Mouse (Mus musculus) embryonic facial prominence, embryonic 11.5 days (tissue): Measurements from ENCODE around the gene Gm49776. TPM values are rescaled to one million over a fixed set of nuclear protein-coding genes. Genes with fewer than 3 reads are reported as not detected.

Experiments
- ATAC-seq: fragments of 200-750 bp; cut with Nextera tagmentation; replicated peaks from 2 replicates; pipeline ENCODE4 v1.8.0; 2017; ENCODE audit warnings: low read depth; ENCODE audit not compliant: insufficient number of reproducible peaks, low FRiP score, low TSS enrichment
- DNase-seq: peaks from one replicate; pipeline ENCODE4 v3.0.0-alpha.2; 2015; ENCODE audit warnings: low spot score
- H3K27ac ChIP-seq: fragments of 300-500 bp; sonication (generic); replicated peaks from 2 replicates; pipeline ENCODE4 v1.5.1; 2014; ENCODE audit warnings: mild to moderate bottlenecking, low read depth, low read length, control low read depth
- H3K27me3 ChIP-seq: fragments of 300-500 bp; sonication (generic); 2 replicates; pipeline ENCODE4 v1.6.1; 2014; ENCODE audit warnings: mild to moderate bottlenecking, low read length, moderate library complexity, mixed read lengths; ENCODE audit not compliant: control insufficient read depth, insufficient read depth
- H3K36me3 ChIP-seq: fragments of 300-500 bp; sonication (generic); replicated peaks from 2 replicates; pipeline ENCODE4 v1.6.1; 2014; ENCODE audit warnings: low read depth, mild to moderate bottlenecking, low read length, moderate library complexity, mixed read lengths; ENCODE audit not compliant: control insufficient read depth, insufficient read depth
- H3K4me1 ChIP-seq: fragments of 300-500 bp; sonication (generic); 2 replicates; pipeline ENCODE4 v1.6.1; 2014; ENCODE audit warnings: low read length, mixed read lengths; ENCODE audit not compliant: control insufficient read depth, insufficient read depth
- H3K4me2 ChIP-seq: fragments of 300-500 bp; sonication (generic); 2 replicates; pipeline ENCODE4 v1.6.1; 2014; ENCODE audit warnings: low read depth, mild to moderate bottlenecking, control low read depth, low read length, moderate library complexity
- H3K4me3 ChIP-seq: fragments of 300-500 bp; sonication (generic); 2 replicates; pipeline ENCODE4 v1.5.1; 2014; ENCODE audit warnings: low read depth, low read length, control low read depth
- H3K9ac ChIP-seq: fragments of 300-500 bp; sonication (generic); replicated peaks from 2 replicates; pipeline ENCODE4 v1.6.1; 2014; ENCODE audit warnings: mild to moderate bottlenecking, control low read depth, low read length
- H3K9me3 ChIP-seq: fragments of 300-500 bp; sonication (generic); replicated peaks from 2 replicates; pipeline ENCODE4 v1.6.1; 2016; ENCODE audit warnings: mild to moderate bottlenecking, low read length, inconsistent platforms, mixed read lengths; ENCODE audit not compliant: control insufficient read depth
- WGBS: fragments of 180-500 bp; shearing (Covaris S2); extraction: QIAGEN DNeasy Blood & Tissue Kit; methylation state at CpG from one replicate; pipeline ENCODE4 v1.1.7; 2014; 5-methylcytosine and 5-hydroxymethylcytosine counted together
- polyA plus RNA-seq: library from polyadenylated mRNA; unstranded; fragments of >200 nt; fragmentation: Nextera tagmentation; extraction: Ambion mirVana; gene quantifications from 2 replicates; pipeline ENCODE4 v1.2.1, GENCODE M21; 2014

Gm49776 gene
- polyA plus RNA-seq, 1 experiment from 2014 or later = 0.94 TPM

DNA sequence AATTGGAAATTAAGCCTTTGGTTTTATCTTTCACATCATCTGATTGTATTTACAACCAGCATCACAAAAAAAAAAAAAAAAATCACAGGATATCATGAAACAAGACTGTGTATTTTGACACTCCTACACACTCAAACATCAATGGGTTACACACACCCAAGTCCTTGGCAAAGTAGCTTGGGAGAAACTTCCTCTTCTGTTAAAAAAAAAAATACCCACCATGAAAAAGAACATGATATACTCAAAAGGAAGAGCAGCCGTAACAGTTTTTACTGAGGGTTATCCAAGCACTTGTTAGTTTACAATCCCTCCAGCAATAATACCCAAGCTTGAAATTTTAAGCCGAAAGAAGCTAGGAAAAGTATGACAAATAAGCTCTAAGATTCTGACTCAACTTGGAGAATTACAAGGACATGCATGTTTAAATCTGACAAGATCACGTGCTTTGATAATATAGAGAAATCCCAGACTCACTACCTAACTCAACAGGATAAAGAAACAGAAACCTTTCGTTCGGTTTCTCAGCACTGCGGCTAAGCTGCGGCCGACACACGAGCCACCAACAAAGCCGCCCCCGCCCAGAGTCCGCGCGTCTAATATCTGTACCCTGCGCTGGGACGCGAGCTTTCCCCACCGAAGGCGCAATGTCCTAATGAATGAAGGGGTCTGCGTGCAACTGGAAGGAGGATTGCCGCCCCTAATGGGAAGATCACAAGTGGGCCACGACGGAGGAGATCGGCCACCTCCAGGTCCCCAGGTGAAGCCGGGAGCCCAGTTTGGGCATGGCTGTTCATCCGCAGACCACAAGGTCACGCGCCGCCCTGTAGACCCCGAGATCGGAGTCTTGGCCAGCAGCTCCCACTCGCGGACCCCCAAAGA, 10.4 kb downstream of the Gm49776 start:
- Histone ChIP-seq H3K27me3 (no peaks in the 10 kb centered on the region), H3K4me1 (0 out of 2 replicates have a peak, but pooled peaks cover 2% of the 10 kb centered on the region), H3K27ac (peak overlapping the region; percentile 89), H3K9ac (peak overlapping the region; percentile 98), H3K36me3 (peaks cover 21% of the 10 kb centered on the region), H3K4me3 (peak overlapping the region; percentile 96), H3K9me3 (no peaks in the 10 kb centered on the region), H3K4me2 (peak overlapping the region; percentile 63)
- no peak for ATAC-seq
- DNase-seq = peak; percentile 49
- 1% methylated on average over 33 of the region's 33 CpGs for WGBS

DNA sequence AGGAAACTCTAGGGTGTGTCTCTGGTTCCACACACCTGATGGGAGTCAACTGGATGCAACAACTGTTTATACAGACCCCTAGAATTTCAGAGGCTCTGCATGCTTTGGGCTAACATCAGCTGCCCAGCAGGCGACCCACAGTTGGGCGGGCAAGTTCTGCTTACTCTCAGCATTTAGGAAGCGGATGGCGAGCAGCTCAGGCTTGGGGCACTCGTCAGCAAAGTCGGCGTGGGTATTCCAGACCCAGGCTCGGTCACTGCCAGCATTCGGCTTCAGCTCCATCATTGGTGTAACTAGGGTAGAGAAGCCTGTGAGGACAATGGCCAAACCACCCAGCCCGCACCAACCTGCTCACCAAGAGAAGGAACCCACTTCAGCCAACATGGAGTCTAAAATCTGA, 16.5 kb downstream of the Gm49776 start:
- no peak overlapping the region for H3K27ac ChIP-seq
- no peaks in the 10 kb centered on the region for H3K27me3 ChIP-seq
- H3K4me3 ChIP-seq = no peak overlapping the region
- H3K9me3 ChIP-seq = no peaks in the 10 kb centered on the region
- H3K9ac ChIP-seq = no peak overlapping the region
- 94% methylated on average over 10 of the region's 10 CpGs for WGBS
- no peaks in the 10 kb centered on the region for H3K4me1 ChIP-seq
- H3K36me3 ChIP-seq = peaks cover 34% of the 10 kb centered on the region
- ATAC-seq (no peak), DNase-seq (no peak)
- H3K4me2 ChIP-seq = no peak overlapping the region

DNA sequence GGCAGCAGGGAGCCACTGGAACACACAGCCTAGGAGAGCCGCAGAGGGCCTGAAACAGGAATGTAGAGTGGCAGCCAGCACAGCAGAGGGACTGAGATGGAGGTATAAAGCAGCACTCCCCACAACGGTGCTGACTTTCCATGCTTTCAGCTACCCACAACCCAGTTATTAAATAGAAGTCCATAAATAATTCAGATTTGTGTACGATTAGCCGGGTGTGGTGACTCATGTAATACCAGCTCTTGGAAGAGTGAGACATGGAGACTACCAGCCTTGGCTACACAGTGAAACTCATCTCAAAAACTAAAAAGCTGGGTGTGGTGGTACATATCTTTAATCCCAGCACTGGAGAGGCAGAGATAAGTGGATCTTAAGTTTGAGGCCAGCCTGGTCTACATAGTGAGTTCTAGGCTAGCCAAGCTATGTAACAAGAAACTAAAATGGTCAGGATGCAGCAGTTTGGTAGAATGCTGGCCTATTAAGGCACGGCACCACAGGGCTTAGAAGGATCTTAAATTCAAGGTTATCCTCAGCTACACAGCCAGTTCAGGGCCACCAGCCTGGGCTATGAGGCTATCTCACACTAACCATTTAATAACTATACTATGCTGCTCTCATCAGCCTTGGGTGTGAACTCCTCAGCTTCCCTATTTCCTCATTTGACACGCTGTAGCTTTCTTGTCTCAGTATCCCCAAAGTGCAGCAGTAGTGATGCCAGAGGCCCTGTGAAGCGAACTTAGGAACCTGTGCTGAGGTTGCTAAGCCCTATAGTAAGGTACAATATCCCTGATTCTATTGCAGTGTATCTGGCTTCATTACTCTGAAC, 21.2 kb downstream of the Gm49776 start:
- peaks cover 12% of the 10 kb centered on the region; the same call in 1 of the 2 replicates for H3K36me3 ChIP-seq
- H3K4me3 ChIP-seq = 0 out of 2 replicates have a peak overlapping the region, but pooled peaks have one; percentile 5
- H3K9ac ChIP-seq = no peak overlapping the region
- no peak overlapping the region for H3K27ac ChIP-seq
- no peaks in the 10 kb centered on the region for H3K4me1 ChIP-seq
- 73% methylated on average over 7 of the region's 7 CpGs for WGBS
- H3K4me2 ChIP-seq = no peak overlapping the region
- H3K9me3 ChIP-seq = no peaks in the 10 kb centered on the region
- DNase-seq = no peak
- ATAC-seq = no peak
- no peaks in the 10 kb centered on the region for H3K27me3 ChIP-seq

DNA sequence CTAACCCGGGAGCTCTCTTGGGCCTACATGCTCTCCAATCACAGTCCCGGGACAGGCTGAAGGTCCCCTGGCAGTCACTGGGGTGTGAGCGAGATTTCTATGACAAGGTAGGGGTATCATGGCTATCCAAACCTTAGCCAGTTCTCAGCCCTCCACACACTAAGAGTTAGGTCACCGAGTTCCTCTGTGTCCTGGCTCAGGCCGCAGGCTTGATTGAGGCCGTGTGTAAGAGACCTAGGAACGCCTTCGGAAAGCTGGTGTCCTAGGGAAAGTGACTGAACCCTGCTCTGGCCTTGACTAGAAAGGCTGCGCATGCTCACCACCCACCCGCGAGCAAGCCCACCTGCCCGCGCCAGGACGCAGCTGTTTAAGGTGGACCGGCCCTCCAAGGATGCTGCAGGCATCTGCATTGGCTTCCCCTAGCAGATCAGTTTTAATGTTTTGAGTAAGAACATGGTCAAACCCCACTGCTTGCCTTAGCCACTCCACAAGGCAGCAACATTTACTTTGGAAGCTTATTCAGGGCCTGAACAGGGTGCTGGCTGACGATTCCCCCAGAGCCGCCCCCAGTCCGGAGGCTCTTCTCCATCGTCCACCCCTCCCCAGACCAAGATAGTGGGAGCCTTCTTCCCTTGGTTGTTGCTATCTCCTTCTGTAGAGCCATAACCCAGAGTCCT, 22.6 kb downstream of the Gm49776 start:
- Histone ChIP-seq H3K9me3 (no peaks in the 10 kb centered on the region), H3K36me3 (peaks cover 9% of the 10 kb centered on the region; the same call in 1 of the 2 replicates), H3K27me3 (no peaks in the 10 kb centered on the region), H3K4me2 (peak overlapping the region; percentile 82), H3K27ac (peak overlapping the region; percentile 71), H3K9ac (peak overlapping the region; percentile 85), H3K4me1 (no peaks in the 10 kb centered on the region), H3K4me3 (peak overlapping the region; percentile 94)
- peak; percentile 77 for DNase-seq
- WGBS = 4% methylated on average over 19 of the region's 19 CpGs
- ATAC-seq = peak; percentile 58

- Histone ChIP-seq H3K4me1 (no peaks in the 10 kb centered on the region), H3K9ac (peak within 1 kb of the TSS; percentile 85), H3K4me3 (peak within 1 kb of the TSS; percentile 94), H3K27ac (peak within 1 kb of the TSS; percentile 71), H3K27me3 (no peaks in the 10 kb centered on the region), H3K4me2 (peak within 1 kb of the TSS; percentile 82), H3K9me3 (no peaks in the 10 kb centered on the region), H3K36me3 (peaks cover 5% of the 10 kb centered on the region; the same call in 1 of the 2 replicates)
- WGBS = under 1% methylated on average over 39 of the region's 79 CpGs
- DNase-seq (peak; percentile 81), ATAC-seq (peak; percentile 59)
Measured at GRCm38 (mm10) chr16:18234671-18235388, 23.3 kb downstream of the Gm49776 start, which contains the start of gene Zdhhc8. Gene Zdhhc8 (minus strand): TSS chr16:18235136.

- H3K36me3 ChIP-seq = peaks cover 3% of the 10 kb centered on the region; the same call in 1 of the 2 replicates
- ATAC-seq = peak; percentile 22; the same call in 1 of the 2 replicates
- no peak overlapping the region for H3K27ac ChIP-seq
Measured at GRCm38 (mm10) chr16:18233919-18234670, 24.0 kb downstream of the Gm49776 start.

More at GRCm38 (mm10) chr16:18233919-18234670, 24.0 kb downstream of the Gm49776 start:
- peak overlapping the region; percentile 82 for H3K4me2 ChIP-seq
- 20% methylated on average over 13 of the region's 13 CpGs for WGBS
- no peaks in the 10 kb centered on the region for H3K27me3 ChIP-seq
- DNase-seq = no peak
- H3K4me3 ChIP-seq = peak overlapping the region; percentile 94
- no peaks in the 10 kb centered on the region for H3K9me3 ChIP-seq
- H3K9ac ChIP-seq = peak overlapping the region; percentile 85
- H3K4me1 ChIP-seq = no peaks in the 10 kb centered on the region
